Mouse (Mus musculus) layer of hippocampus, adult 2 months (tissue): Measurements from ENCODE around the gene Crybb1. TPM values are rescaled to one million over a fixed set of nuclear protein-coding genes. Genes with fewer than 3 reads are reported as not detected.

Experiments used
- DNase-seq, 2 experiments: peaks; one replicate each; pipeline ENCODE4 v3.0.0; 2022; ENCODE audit warnings: low spot score in 2 of 2
- H3K27ac ChIP-seq: fragments of 200-600 bp; 2 replicates; pipeline ENCODE4 v1.8.1; 2022
- H3K4me3 ChIP-seq: fragments of 200-600 bp; 2 replicates; pipeline ENCODE4 v1.8.1; 2022; ENCODE audit warnings: mild to moderate bottlenecking
- CTCF ChIP-seq: fragments of 200-600 bp; conservative IDR thresholded peaks from 2 replicates; pipeline ENCODE4 v1.8.1; 2022; ENCODE audit warnings: antibody characterized with exemption, mild to moderate bottlenecking, moderate library complexity
- total RNA-seq, 2 experiments: library from RNA; stranded (reverse); gene quantifications; 2 replicates each; pipeline ENCODE4 v1.2.3; 2021

Gene Crybb1
- total RNA-seq, 2 experiments from 2014 or later = 6.4 to 7.8 TPM

- Histone ChIP-seq H3K27ac (no peak overlapping the region), H3K4me3 (no peak overlapping the region)
- no peak for DNase-seq
- no peak for TF ChIP-seq CTCF
Observed at GRCm38 (mm10) chr5:112317328-112317727, 61.7 kb downstream of the Crybb1 start.

Other genes with a start within 250 kb of the Crybb1 start
- 1 to 10 TPM; 1.0 to 1.5 TPM for gene Cryba4, start 3.3 kb upstream of the Crybb1 start, total RNA-seq
- 10 to 100 TPM; 45.3 to 45.4 TPM for gene Tpst2, start 20.9 kb downstream of the Crybb1 start, total RNA-seq
- gene Tfip11, start 70.5 kb downstream of the Crybb1 start, total RNA-seq = 10 to 100 TPM; 40.6 to 40.8 TPM
- 10 to 100 TPM; 21.4 to 30.4 TPM for gene Srrd, start 87.2 kb downstream of the Crybb1 start, total RNA-seq
- gene Hps4, start 87.3 kb downstream of the Crybb1 start, total RNA-seq = 10 to 100 TPM; 30.3 to 37.5 TPM
- gene Gm6583, start 100.2 kb downstream of the Crybb1 start, total RNA-seq = not detected
- 100 to 1,000 TPM; 223 to 224 TPM for gene Asphd2, start 139.1 kb downstream of the Crybb1 start, total RNA-seq
- gene Gm6588, start 193.6 kb downstream of the Crybb1 start, total RNA-seq = not detected